Mouse (Mus musculus): ENCODE results near the gene Wipf3.

DNA sequence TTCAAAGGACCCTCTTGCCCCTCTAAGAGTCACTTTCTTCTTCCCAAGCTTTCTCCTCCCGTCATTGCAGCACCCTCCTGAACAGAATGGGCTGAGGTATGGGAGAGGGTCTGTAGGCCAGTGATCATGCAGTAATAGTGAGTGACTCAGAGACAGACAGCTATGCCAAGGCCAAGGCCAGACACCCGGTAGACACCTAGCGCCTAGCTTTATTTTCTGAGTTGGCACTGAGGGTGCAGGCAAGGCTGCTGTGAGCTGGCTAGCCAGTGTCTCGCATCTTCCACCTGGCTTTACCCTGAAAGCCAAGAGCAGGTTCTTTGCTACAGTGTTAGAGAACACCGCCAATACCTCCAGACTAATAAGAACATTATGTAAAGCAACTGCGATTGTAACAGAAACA is 33.4 kb downstream of the Wipf3 start:
- no peak for TF ChIP-seq POLR2A (IDR thresholded peaks at IDR 0.05; ENCODE audit: borderline replicate concordance, extremely low read depth, low read depth, low read length)
- no peak for TF ChIP-seq CTCF (IDR thresholded peaks at IDR 0.05; ENCODE audit: insufficient read depth, low read length)

Measured in lung, adult 2 months (tissue).